Mouse (Mus musculus): Measurements from ENCODE around the gene Twistnb. TPM values are rescaled to one million over a fixed set of nuclear protein-coding genes. Genes with fewer than 3 reads are reported as not detected.

Twistnb gene
- polyA plus RNA-seq (2015; fragmentation: Nextera tagmentation; extraction: Ambion mirVana), result 48.2 and 51.4 TPM in 2 replicates

DNA sequence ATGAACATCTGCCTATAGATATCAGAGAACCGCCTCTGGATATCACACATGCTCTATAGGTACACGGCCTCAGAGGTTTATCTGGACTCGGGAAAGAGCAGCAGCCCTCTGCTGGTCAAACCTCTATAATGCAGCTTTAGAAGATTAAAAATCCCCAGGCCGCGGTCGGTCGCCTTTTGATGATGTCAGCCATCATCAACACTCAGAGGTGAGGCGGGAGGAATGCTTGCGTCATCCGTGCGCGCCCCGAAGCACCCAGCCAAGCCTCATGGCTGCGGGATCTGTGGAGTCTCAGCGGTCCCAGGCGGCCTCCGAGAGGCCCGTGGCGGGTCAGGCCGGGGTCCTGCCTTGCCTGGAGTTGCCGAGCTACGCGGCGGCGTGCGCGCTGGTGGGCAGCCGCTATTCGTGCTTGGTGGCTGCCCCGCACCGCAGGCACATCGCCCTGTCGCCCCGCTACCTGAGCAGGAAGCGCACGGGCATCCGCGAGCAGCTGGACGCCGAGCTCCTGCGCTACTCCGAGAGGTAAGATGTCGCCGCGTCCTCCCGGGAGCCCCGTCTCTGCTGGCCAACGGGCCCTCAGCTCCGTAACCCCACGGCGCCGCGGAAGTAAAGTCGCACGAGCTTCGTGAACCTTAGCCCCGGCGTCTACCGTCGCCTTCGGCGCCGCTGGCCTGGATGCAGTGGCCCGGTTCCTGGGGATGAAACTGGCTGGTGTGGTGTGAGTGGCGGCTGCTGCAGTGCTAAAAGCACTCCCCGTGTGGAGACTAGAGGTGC is at the start of gene Twistnb:
Twistnb (plus strand) TSS at position 249 of the 774 bp plus-strand sequence.
- H3K9ac ChIP-seq (ENCODE audit: low read depth, low read length), result peak within 1 kb of the TSS; percentile 81
- H3K4me2 ChIP-seq (replicated peaks; ENCODE audit: low read depth), result peak within 1 kb of the TSS; percentile 75
- H3K27ac ChIP-seq (ENCODE audit: low read depth, low read length), result peak within 1 kb of the TSS; percentile 78
- no peaks in the 10 kb centered on the region for H3K9me3 ChIP-seq (ENCODE audit: control insufficient read depth)
- H3K27me3 ChIP-seq (replicated peaks; ENCODE audit: control insufficient read depth, insufficient read depth, low read length), result no peaks in the 10 kb centered on the region
- peak; percentile 98 for ATAC-seq
- 0 out of 2 replicates have a peak, but pooled peaks cover 4% of the 10 kb centered on the region for H3K4me1 ChIP-seq (replicated peaks; ENCODE audit: control insufficient read depth, insufficient read depth, low read length)
- H3K4me3 ChIP-seq (ENCODE audit: low read depth, low read length), result peak within 1 kb of the TSS; percentile 91
- peak; percentile 85 for TF ChIP-seq CTCF (IDR thresholded peaks at IDR 0.05; ENCODE audit: low read depth)
- WGBS, result under 1% methylated on average over 66 of the region's 66 CpGs
- no peaks in the 10 kb centered on the region for H3K36me3 ChIP-seq (ENCODE audit: control insufficient read depth, insufficient read depth)

DNA sequence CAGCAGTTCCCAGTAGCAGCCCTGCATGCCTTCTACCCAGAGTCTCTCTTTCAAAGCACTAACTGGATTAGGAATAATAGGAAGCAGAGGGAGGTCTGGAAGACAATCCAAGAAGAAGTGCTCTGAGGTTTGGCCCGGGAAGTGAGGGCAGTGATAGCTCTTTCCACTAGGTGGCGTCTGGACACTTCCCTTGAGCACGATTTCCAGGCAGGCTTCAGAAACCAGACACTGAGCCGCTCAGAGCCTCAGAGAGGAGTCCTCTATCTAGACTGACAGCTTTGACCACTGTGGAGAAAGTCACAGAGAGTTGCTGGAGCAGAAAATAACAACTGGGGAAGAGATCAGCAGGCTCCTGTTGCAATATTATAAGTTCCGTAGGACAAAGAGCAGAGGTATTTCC is 40.6 kb upstream of the Twistnb start:
- TF ChIP-seq CTCF (IDR thresholded peaks at IDR 0.05; ENCODE audit: low read depth), result peak; percentile 93
- whole genome bisulfite sequencing, result 10% methylated on average over 5 of the region's 5 CpGs
- Histone ChIP-seq H3K4me2 (replicated peaks; ENCODE audit: low read depth) (no peak overlapping the region), H3K27me3 (replicated peaks; ENCODE audit: control insufficient read depth, insufficient read depth, low read length) (no peaks in the 10 kb centered on the region), H3K4me3 (ENCODE audit: low read depth, low read length) (no peak overlapping the region), H3K36me3 (ENCODE audit: control insufficient read depth, insufficient read depth) (no peaks in the 10 kb centered on the region), H3K4me1 (replicated peaks; ENCODE audit: control insufficient read depth, insufficient read depth, low read length) (no peaks in the 10 kb centered on the region), H3K9ac (ENCODE audit: low read depth, low read length) (no peak overlapping the region), H3K9me3 (ENCODE audit: control insufficient read depth) (no peaks in the 10 kb centered on the region), H3K27ac (ENCODE audit: low read depth, low read length) (no peak overlapping the region)
- ATAC-seq, result 0 out of 2 replicates have a peak, but pooled peaks have one; percentile 49

DNA sequence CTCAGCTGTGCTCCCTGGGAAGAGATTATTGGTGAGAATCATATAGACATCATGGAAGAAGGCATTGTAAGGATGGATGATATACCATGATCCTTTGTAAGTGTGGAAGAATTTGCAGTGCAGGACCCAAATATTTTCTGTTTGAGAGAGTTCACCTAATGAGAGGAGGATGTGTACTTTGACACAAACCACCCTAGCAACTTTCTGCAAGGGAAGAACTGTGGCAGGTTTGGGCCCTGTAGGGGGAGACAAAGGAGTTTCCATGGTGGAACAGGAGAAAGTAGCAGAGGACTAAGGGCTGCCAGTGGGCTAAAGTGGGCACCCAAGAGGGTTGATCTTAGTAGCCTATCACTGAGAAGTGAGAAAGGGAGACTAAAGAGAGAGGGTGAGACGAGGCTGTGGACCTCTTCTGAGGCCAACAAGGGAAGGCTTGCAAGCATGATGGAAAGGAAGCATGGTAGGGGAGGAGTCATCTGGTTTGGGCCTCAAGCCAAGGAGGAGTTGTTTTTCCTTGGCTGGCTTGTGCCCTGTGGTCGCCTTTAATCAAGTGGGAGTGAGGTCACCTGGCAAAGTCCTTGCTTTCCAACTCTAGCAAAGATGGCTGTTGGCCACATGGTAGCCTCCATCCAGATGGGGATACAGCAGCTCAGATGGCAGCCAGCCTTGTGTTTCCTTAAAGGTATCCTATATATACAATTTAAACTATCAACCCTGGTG is 38.4 kb upstream of the Twistnb start:
- H3K4me1 ChIP-seq (replicated peaks; ENCODE audit: control insufficient read depth, insufficient read depth, low read length), result no peaks in the 10 kb centered on the region
- WGBS, result 64% methylated on average over 2 of the region's 2 CpGs
- no peak overlapping the region for H3K27ac ChIP-seq (ENCODE audit: low read depth, low read length)
- H3K4me3 ChIP-seq (ENCODE audit: low read depth, low read length), result no peak overlapping the region
- no peak overlapping the region for H3K9ac ChIP-seq (ENCODE audit: low read depth, low read length)
- no peaks in the 10 kb centered on the region for H3K27me3 ChIP-seq (replicated peaks; ENCODE audit: control insufficient read depth, insufficient read depth, low read length)
- H3K36me3 ChIP-seq (ENCODE audit: control insufficient read depth, insufficient read depth), result no peaks in the 10 kb centered on the region
- ATAC-seq, result no peak
- no peak for TF ChIP-seq CTCF (IDR thresholded peaks at IDR 0.05; ENCODE audit: low read depth)
- no peaks in the 10 kb centered on the region for H3K9me3 ChIP-seq (ENCODE audit: control insufficient read depth)
- no peak overlapping the region for H3K4me2 ChIP-seq (replicated peaks; ENCODE audit: low read depth)

DNA sequence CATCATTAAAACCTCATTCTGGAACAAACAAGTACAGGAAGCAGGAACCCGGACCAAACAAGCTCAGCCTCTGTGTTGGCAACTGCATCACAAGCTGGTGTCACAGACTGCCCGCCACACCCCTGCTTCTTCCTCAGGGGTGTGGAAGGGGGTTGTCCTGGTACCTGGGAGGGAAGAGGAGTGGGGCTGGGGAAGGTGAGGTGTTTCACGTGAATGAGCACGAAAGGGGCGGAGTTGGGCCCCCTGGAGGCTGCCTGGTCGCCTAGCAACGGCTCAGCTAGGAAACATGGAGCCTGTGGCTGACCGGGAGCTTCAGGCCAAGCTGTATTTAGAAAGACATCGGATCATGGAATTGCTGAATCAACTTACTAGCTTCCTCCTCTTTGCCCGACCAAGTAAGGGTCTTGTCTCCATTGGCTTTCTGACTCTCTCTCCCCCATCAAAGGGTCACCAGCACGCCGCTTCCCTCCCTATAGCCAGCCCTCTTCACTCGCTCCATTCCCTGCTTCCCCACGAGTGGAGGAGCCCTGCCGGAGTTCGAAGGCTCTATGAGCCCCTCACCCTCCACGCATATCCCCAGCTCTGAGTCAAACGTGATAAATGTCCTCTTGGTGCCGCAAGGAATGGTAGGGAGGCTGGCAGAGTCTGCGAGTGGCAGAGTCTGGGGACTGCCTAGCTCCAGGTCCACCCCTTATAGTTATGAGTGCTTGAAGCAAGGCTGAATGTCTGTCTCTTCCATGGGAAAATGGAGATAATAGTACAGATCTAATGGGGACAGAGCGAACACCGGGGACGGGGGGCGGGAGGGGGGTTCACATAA is 34.4 kb upstream of the Twistnb start, which contains the start of gene Efcab10:
Efcab10 (plus strand) TSS at position 51 of the 820 bp plus-strand sequence.
- ATAC-seq, result no peak
- 12% methylated on average over 24 of the region's 24 CpGs for whole genome bisulfite sequencing
- H3K4me3 ChIP-seq (ENCODE audit: low read depth, low read length), result no peak within 1 kb of the TSS

DNA sequence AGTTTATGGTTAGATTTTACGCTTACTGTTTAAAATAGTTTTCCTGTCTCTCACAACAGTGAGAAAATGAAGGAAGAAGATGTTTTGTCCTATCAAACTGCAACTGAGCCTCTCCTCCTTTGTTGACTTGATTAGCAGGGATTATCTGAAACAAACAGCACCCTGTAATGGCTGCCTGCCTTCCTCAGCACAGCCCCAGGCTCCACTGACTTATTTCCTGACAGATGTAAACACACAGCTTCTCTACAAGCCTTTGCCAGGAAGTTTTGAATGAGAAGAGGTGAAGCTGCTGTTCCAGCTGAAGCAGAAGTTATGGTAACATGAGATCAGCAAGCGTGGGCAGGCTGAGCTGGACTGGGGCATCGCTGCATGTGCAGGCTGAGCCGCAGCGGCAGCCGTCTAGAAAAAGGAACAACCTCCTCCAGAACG is 26.2 kb upstream of the Twistnb start:
- no peak for ATAC-seq

More for the DNA sequence above, 34.4 kb upstream of the Twistnb start, which contains the start of gene Efcab10:
- no peaks in the 10 kb centered on the region for H3K4me1 ChIP-seq (replicated peaks; ENCODE audit: control insufficient read depth, insufficient read depth, low read length)
- no peaks in the 10 kb centered on the region for H3K27me3 ChIP-seq (replicated peaks; ENCODE audit: control insufficient read depth, insufficient read depth, low read length)
- no peak for TF ChIP-seq CTCF (IDR thresholded peaks at IDR 0.05; ENCODE audit: low read depth)
- no peak within 1 kb of the TSS for H3K9ac ChIP-seq (ENCODE audit: low read depth, low read length)
- H3K4me2 ChIP-seq (replicated peaks; ENCODE audit: low read depth), result peak within 1 kb of the TSS; percentile 3; the same call in 1 of the 2 replicates
- no peaks in the 10 kb centered on the region for H3K36me3 ChIP-seq (ENCODE audit: control insufficient read depth, insufficient read depth)
- no peak within 1 kb of the TSS for H3K27ac ChIP-seq (ENCODE audit: low read depth, low read length)
- H3K9me3 ChIP-seq (ENCODE audit: control insufficient read depth), result no peaks in the 10 kb centered on the region

More for the DNA sequence above, 26.2 kb upstream of the Twistnb start:
- WGBS, result 37% methylated on average over 7 of the region's 7 CpGs
- H3K9ac ChIP-seq (ENCODE audit: low read depth, low read length), result no peak overlapping the region
- no peaks in the 10 kb centered on the region for H3K9me3 ChIP-seq (ENCODE audit: control insufficient read depth)
- H3K27ac ChIP-seq (ENCODE audit: low read depth, low read length), result no peak overlapping the region
- H3K27me3 ChIP-seq (replicated peaks; ENCODE audit: control insufficient read depth, insufficient read depth, low read length), result no peaks in the 10 kb centered on the region
- H3K4me2 ChIP-seq (replicated peaks; ENCODE audit: low read depth), result no peak overlapping the region
- no peak overlapping the region for H3K4me3 ChIP-seq (ENCODE audit: low read depth, low read length)
- TF ChIP-seq CTCF (IDR thresholded peaks at IDR 0.05; ENCODE audit: low read depth), result no peak
- H3K36me3 ChIP-seq (ENCODE audit: control insufficient read depth, insufficient read depth), result no peaks in the 10 kb centered on the region
- H3K4me1 ChIP-seq (replicated peaks; ENCODE audit: control insufficient read depth, insufficient read depth, low read length), result no peaks in the 10 kb centered on the region

All from intestine, postnatal 0 days (tissue).